Mouse (Mus musculus) forebrain, embryonic 15.5 days (tissue): ENCODE measurements around the gene Tanc1. TPM values are rescaled to one million over a fixed set of nuclear protein-coding genes. Genes with fewer than 3 reads are reported as not detected.

Experiments
- ATAC-seq: fragments of 200-750 bp; cut with Nextera tagmentation; replicated peaks from 2 replicates; pipeline ENCODE4 v1.8.0; 2017; ENCODE audit warnings: mild to moderate bottlenecking, moderate TSS enrichment, moderate library complexity
- H3K27ac ChIP-seq: fragments of 300-500 bp; sonication (generic); replicated peaks from 2 replicates; pipeline ENCODE4 v1.5.1; 2015; ENCODE audit warnings: mild to moderate bottlenecking, inconsistent platforms
- H3K27me3 ChIP-seq: fragments of 300-500 bp; sonication (generic); 2 replicates; pipeline ENCODE4 v1.6.1; 2015; ENCODE audit warnings: inconsistent platforms
- H3K36me3 ChIP-seq: fragments of 300-500 bp; sonication (generic); 2 replicates; pipeline ENCODE4 v1.6.1; 2015; ENCODE audit warnings: mild to moderate bottlenecking, inconsistent platforms
- H3K4me1 ChIP-seq: fragments of 300-500 bp; sonication (generic); 2 replicates; pipeline ENCODE4 v1.6.1; 2015; ENCODE audit warnings: inconsistent platforms
- H3K4me2 ChIP-seq: fragments of 300-500 bp; sonication (generic); replicated peaks from 2 replicates; pipeline ENCODE4 v1.6.1; 2015; ENCODE audit warnings: mild to moderate bottlenecking, inconsistent platforms
- H3K4me3 ChIP-seq: fragments of 300-500 bp; sonication (generic); 2 replicates; pipeline ENCODE4 v1.5.1; 2015; ENCODE audit warnings: mild to moderate bottlenecking, inconsistent platforms
- H3K9ac ChIP-seq: fragments of 300-500 bp; sonication (generic); replicated peaks from 2 replicates; pipeline ENCODE4 v1.6.1; 2015; ENCODE audit warnings: mild to moderate bottlenecking, inconsistent platforms
- H3K9me3 ChIP-seq: fragments of 300-500 bp; sonication (generic); 2 replicates; pipeline ENCODE4 v1.6.1; 2016; ENCODE audit warnings: inconsistent platforms
- WGBS: fragments of 180-500 bp; shearing (Covaris S2); methylation state at CpG from one replicate; pipeline ENCODE4 v1.1.7; 2015; ENCODE audit warnings: mixed read lengths; 5-methylcytosine and 5-hydroxymethylcytosine counted together
- polyA plus RNA-seq: library from polyadenylated mRNA; unstranded; fragments of >200 nt; fragmentation: Nextera tagmentation; extraction: Ambion mirVana; gene quantifications from 2 replicates; pipeline ENCODE4 v1.2.1, GENCODE M21; 2015

Tanc1 gene
- polyA plus RNA-seq, 1 experiment from 2014 or later = 9.1 TPM

- 70% methylated on average over 6 of the region's 6 CpGs for WGBS
- Histone ChIP-seq H3K9me3 (no peaks in the 10 kb centered on the region), H3K4me3 (no peak overlapping the region), H3K9ac (no peak overlapping the region), H3K4me1 (peaks cover 7% of the 10 kb centered on the region; the same call in 1 of the 2 replicates), H3K27ac (no peak overlapping the region), H3K36me3 (no peaks in the 10 kb centered on the region), H3K4me2 (no peak overlapping the region), H3K27me3 (no peaks in the 10 kb centered on the region)
- no peak for ATAC-seq
Measured at GRCm38 (mm10) chr2:59676442-59676841, 64.6 kb downstream of the Tanc1 start.

DNA sequence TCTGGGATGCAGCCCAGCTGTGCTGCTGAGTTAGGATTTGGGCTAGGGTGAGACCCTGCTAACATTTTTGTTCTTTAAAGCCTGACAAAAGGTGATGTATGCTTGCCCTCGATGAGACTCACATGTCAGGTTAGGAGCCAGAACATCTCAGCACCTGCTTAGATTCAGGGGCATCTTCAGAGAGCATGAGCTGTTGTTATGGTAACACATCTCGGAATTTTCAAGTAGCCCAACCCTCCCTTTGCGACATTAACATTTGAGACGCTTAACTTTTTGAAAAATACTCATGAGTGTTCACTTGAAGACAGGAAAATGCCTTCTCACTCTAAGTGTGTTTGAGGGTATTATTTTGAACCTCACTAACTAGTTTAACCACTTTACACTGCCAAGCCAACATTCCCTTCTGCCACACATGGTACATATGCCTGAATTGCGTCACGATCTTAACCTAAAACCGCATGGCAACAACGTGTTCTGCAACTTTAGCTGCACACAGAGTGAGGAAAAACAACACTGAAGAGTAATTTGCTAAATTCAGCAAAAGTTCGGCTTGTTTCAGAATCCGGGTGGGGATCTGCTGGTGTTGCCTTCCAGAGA lies 67.7 kb downstream of the Tanc1 start:
- H3K9me3 ChIP-seq = no peaks in the 10 kb centered on the region
- no peak overlapping the region for H3K27ac ChIP-seq
- no peak for ATAC-seq
- no peak overlapping the region for H3K4me3 ChIP-seq
- peaks cover 7% of the 10 kb centered on the region; the same call in 1 of the 2 replicates for H3K4me1 ChIP-seq
- H3K4me2 ChIP-seq = no peak overlapping the region
- no peaks in the 10 kb centered on the region for H3K36me3 ChIP-seq
- WGBS = 87% methylated on average over 10 of the region's 10 CpGs
- no peaks in the 10 kb centered on the region for H3K27me3 ChIP-seq
- H3K9ac ChIP-seq = no peak overlapping the region

DNA sequence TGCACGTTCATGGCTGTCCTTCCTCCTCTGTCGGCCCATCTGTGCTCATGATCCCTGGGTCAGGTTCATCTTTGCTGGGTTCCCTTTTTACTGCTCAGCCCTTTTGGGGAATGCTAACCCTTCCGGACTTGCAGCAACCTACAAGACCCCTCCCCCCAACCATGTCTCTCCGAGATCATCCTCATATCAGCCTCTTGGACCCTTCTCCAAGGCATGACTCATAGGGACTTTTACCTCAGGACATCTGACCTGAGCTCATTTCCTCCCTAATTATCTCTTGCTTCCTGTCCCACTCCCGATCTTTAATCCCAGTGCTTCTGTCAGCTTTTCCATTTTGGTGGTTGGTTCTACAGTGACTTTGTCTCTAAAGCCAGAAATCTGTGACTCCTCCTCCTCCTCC lies 68.9 kb downstream of the Tanc1 start:
- H3K27ac ChIP-seq = no peak overlapping the region
- no peaks in the 10 kb centered on the region for H3K4me1 ChIP-seq
- ATAC-seq = no peak
- no peak overlapping the region for H3K4me3 ChIP-seq
- H3K4me2 ChIP-seq = no peak overlapping the region
- no peaks in the 10 kb centered on the region for H3K36me3 ChIP-seq
- H3K9me3 ChIP-seq = no peaks in the 10 kb centered on the region
- WGBS = 84% methylated on average over 5 of the region's 5 CpGs
- no peak overlapping the region for H3K9ac ChIP-seq
- H3K27me3 ChIP-seq = no peaks in the 10 kb centered on the region

GRCm38 (mm10) chr2:59681181-59681580 lies 69.3 kb downstream of the Tanc1 start:
- Histone ChIP-seq H3K27me3 (no peaks in the 10 kb centered on the region), H3K9me3 (no peaks in the 10 kb centered on the region), H3K4me1 (no peaks in the 10 kb centered on the region), H3K36me3 (no peaks in the 10 kb centered on the region), H3K4me3 (no peak overlapping the region), H3K9ac (no peak overlapping the region), H3K4me2 (no peak overlapping the region), H3K27ac (no peak overlapping the region)
- 96% methylated on average over 4 of the region's 4 CpGs for WGBS
- no peak for ATAC-seq

- no peak overlapping the region for H3K4me2 ChIP-seq
- H3K27me3 ChIP-seq = no peaks in the 10 kb centered on the region
- H3K4me3 ChIP-seq = no peak overlapping the region
- H3K36me3 ChIP-seq = no peaks in the 10 kb centered on the region
- 0 out of 2 replicates have a peak, but pooled peaks cover 4% of the 10 kb centered on the region for H3K4me1 ChIP-seq
- no peak overlapping the region for H3K9ac ChIP-seq
- 72% methylated on average over 16 of the region's 16 CpGs for WGBS
- no peaks in the 10 kb centered on the region for H3K9me3 ChIP-seq
- H3K27ac ChIP-seq = no peak overlapping the region
- ATAC-seq = no peak
Measured at GRCm38 (mm10) chr2:59684864-59685605, 73.2 kb downstream of the Tanc1 start.

GRCm38 (mm10) chr2:59685606-59685950 lies 73.7 kb downstream of the Tanc1 start:
- H3K4me1 ChIP-seq = 0 out of 2 replicates have a peak, but pooled peaks cover 4% of the 10 kb centered on the region
- no peak overlapping the region for H3K27ac ChIP-seq
- WGBS = 97% methylated on average over 4 of the region's 4 CpGs
- H3K9me3 ChIP-seq = no peaks in the 10 kb centered on the region
- no peak overlapping the region for H3K4me3 ChIP-seq
- no peak overlapping the region for H3K9ac ChIP-seq
- H3K4me2 ChIP-seq = no peak overlapping the region
- no peaks in the 10 kb centered on the region for H3K27me3 ChIP-seq
- no peak for ATAC-seq
- no peaks in the 10 kb centered on the region for H3K36me3 ChIP-seq

DNA sequence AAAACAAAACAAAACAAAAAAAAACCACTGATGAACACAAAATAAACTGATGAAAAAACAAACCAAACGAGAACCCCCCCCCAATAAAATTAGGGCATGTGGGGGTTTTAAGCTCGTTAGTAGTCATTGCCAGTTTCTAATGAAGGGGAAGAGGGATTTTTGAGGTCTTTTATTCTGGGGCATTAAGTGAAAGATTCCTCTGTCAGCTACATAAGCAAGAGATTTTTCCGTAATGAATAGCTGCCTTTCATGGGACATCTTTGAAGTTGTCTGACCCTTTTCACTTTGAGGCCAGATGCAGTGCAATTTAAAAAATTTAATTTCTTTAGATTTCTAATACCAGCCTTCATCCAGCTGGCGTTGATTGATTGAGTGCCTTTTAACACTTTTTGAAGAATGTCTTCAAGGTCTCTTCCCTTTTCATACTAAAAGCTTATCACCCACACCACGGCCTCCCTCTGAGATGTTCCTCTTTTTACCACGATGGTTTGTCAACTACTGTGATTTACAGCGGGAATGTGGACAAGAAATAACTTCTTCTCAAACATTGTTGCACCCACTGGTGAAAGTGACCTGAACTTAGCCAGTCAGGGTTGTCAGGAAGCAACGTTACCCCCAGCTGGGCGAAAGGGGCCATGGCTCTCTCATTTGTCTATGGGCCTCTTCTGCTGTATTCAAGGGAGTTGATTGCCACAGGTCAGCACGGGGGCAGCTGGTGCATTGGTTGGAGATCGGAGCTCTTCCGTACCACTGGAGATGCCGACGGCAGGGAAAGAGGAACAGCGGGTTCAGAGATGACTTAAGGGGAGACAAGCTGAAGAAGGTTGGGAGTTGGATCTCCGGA lies 76.6 kb downstream of the Tanc1 start:
- H3K4me2 ChIP-seq = no peak overlapping the region
- 0 out of 2 replicates have a peak, but pooled peaks cover 4% of the 10 kb centered on the region for H3K4me1 ChIP-seq
- H3K4me3 ChIP-seq = no peak overlapping the region
- no peaks in the 10 kb centered on the region for H3K9me3 ChIP-seq
- H3K36me3 ChIP-seq = no peaks in the 10 kb centered on the region
- H3K27me3 ChIP-seq = no peaks in the 10 kb centered on the region
- no peak for ATAC-seq
- no peak overlapping the region for H3K27ac ChIP-seq
- 16% methylated on average over 16 of the region's 16 CpGs for WGBS
- H3K9ac ChIP-seq = no peak overlapping the region

DNA sequence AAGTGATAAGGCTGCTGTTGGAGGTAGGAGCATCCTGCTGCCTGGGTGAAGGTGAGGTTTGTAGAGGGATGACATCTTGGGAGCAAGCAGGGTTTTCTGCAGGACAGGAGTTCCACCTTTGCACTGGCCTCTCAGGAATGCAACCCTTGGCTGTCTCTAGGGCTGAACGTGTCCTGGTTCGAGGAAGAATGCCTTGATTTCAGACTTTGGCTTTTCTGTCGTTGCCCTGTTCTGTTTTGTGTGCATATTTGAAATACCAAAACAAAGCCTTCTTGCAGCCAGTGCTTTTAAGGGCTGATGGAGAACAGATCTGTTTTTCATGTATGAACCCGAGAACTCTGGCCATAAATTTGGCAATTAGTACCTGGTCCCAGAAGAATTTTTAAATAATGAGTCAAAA lies 79.3 kb downstream of the Tanc1 start:
- ATAC-seq = no peak
- 50% methylated on average over 4 of the region's 4 CpGs for WGBS

GRCm38 (mm10) chr2:59693473-59693872 lies 81.6 kb downstream of the Tanc1 start:
- 77% methylated on average over 5 of the region's 5 CpGs for WGBS
- Histone ChIP-seq H3K27ac (no peak overlapping the region), H3K36me3 (no peaks in the 10 kb centered on the region), H3K27me3 (no peaks in the 10 kb centered on the region), H3K9me3 (no peaks in the 10 kb centered on the region), H3K9ac (no peak overlapping the region), H3K4me1 (peaks cover 11% of the 10 kb centered on the region), H3K4me2 (no peak overlapping the region), H3K4me3 (no peak overlapping the region)
- ATAC-seq = no peak

More for the DNA sequence above, 79.3 kb downstream of the Tanc1 start:
- Histone ChIP-seq H3K27ac (no peak overlapping the region), H3K36me3 (no peaks in the 10 kb centered on the region), H3K27me3 (no peaks in the 10 kb centered on the region), H3K4me2 (no peak overlapping the region), H3K4me3 (no peak overlapping the region), H3K9ac (no peak overlapping the region), H3K9me3 (no peaks in the 10 kb centered on the region), H3K4me1 (0 out of 2 replicates have a peak, but pooled peaks cover 4% of the 10 kb centered on the region)

- no peaks in the 10 kb centered on the region for H3K27me3 ChIP-seq
- WGBS = 78% methylated on average over 3 of the region's 3 CpGs
- H3K4me2 ChIP-seq = no peak overlapping the region
- ATAC-seq = no peak
- H3K4me1 ChIP-seq = peaks cover 19% of the 10 kb centered on the region
- H3K4me3 ChIP-seq = no peak overlapping the region
- H3K9me3 ChIP-seq = no peaks in the 10 kb centered on the region
- no peak overlapping the region for H3K9ac ChIP-seq
- no peaks in the 10 kb centered on the region for H3K36me3 ChIP-seq
- no peak overlapping the region for H3K27ac ChIP-seq
Measured at GRCm38 (mm10) chr2:59697123-59697522, 85.3 kb downstream of the Tanc1 start.

DNA sequence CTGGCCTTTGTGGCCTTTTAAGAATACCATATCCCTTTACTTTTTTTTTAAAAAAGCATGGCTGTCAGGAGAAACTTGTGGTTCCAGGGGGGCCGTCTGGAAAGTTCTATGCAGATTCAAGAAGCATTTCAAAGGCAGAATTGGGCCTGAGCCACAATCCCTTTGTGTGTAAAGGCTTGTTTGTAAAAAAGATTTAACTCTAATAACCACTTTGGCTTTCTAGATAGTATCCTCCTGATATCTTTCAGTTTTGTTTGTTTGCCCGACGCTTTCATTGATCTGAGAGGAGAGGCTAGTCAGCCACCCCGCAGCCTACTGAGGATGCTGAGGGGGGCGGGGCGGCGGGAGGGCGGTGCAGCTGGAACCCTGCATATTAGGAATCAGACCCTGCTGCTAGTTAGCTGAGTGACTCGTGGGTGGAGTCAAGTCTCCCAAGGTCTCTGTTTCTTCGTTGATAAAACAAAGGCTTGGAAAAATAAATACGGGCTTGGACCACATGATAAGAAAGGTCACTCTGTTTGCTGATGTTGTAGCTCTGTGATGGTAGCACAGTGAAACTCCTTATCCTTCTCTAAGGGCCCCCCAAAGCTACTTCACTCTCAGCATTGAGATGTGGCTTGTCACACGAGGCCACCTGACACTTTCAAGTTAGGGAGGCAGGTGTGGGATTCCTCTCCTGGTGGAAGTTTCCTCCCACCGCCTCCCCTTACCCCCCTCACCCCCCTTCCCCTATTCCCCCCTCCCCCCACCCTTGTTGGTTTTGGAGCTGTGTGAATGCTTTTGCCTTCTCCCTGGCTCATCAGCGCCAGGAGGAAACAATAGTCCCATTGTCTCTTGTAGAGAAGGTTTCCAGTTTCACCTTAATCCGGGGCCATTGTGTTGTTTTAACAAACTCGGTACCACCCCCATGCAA lies 86.1 kb downstream of the Tanc1 start:
- Histone ChIP-seq H3K4me3 (peak overlapping the region; percentile 23), H3K9me3 (no peaks in the 10 kb centered on the region), H3K27me3 (no peaks in the 10 kb centered on the region), H3K27ac (peak overlapping the region; percentile 35), H3K9ac (no peak overlapping the region), H3K4me2 (peak overlapping the region; percentile 41), H3K4me1 (peaks cover 19% of the 10 kb centered on the region), H3K36me3 (no peaks in the 10 kb centered on the region)
- peak; percentile 89 for ATAC-seq
- WGBS = 2% methylated on average over 16 of the region's 16 CpGs
